Mouse (Mus musculus) stomach, embryonic 14.5 days (tissue): ENCODE measurements at regions not wholly inside any gene's neighbourhood (a gene's known extent, or its start where the extent isn't known, plus 50 kb on each side); places are given as distances from the start of the nearest gene placed in this dataset.

Experiments used
- ATAC-seq: fragments of 200-750 bp; cut with Nextera tagmentation; 2 replicates; pipeline ENCODE4 v1.8.0; 2017; ENCODE audit warnings: low read depth, moderate TSS enrichment; ENCODE audit not compliant: insufficient number of reproducible peaks, insufficient read depth, low FRiP score
- H3K27ac ChIP-seq: fragments of 300-500 bp; sonication (generic); 2 replicates; pipeline ENCODE4 v1.5.1; 2014; ENCODE audit warnings: mild to moderate bottlenecking, low read length, moderate library complexity, mixed read lengths
- H3K27me3 ChIP-seq: fragments of 300-500 bp; sonication (generic); 2 replicates; pipeline ENCODE4 v1.6.1; 2014; ENCODE audit warnings: low read length, control low read depth, mixed read lengths; ENCODE audit not compliant: control insufficient read depth, insufficient read depth
- H3K36me3 ChIP-seq: fragments of 300-500 bp; sonication (generic); 2 replicates; pipeline ENCODE4 v1.6.1; 2014; ENCODE audit warnings: mild to moderate bottlenecking, control low read depth, low read length, moderate library complexity, mixed read lengths; ENCODE audit not compliant: control insufficient read depth, insufficient read depth
- H3K4me1 ChIP-seq: fragments of 300-500 bp; sonication (generic); 2 replicates; pipeline ENCODE4 v1.6.1; 2014; ENCODE audit warnings: low read length, control low read depth, mixed read lengths; ENCODE audit not compliant: control insufficient read depth, insufficient read depth
- H3K4me2 ChIP-seq: fragments of 300-500 bp; sonication (generic); replicated peaks from 2 replicates; pipeline ENCODE4 v1.6.1; 2014; ENCODE audit warnings: low read depth, low read length, control low read depth
- H3K4me3 ChIP-seq: fragments of 300-500 bp; sonication (generic); 2 replicates; pipeline ENCODE4 v1.5.1; 2014; ENCODE audit warnings: low read depth, low read length, control low read depth
- H3K9ac ChIP-seq: fragments of 300-500 bp; sonication (generic); replicated peaks from 2 replicates; pipeline ENCODE4 v1.6.1; 2014; ENCODE audit warnings: low read depth, mild to moderate bottlenecking, control low read depth, low read length, moderate library complexity, mixed read lengths
- H3K9me3 ChIP-seq: fragments of 300-500 bp; sonication (generic); 2 replicates; pipeline ENCODE4 v1.6.1; 2016; ENCODE audit warnings: low read depth, low read length, control low read depth; ENCODE audit not compliant: control insufficient read depth
- WGBS: fragments of 180-500 bp; shearing (Covaris S2); extraction: QIAGEN DNeasy Blood & Tissue Kit; methylation state at CpG from one replicate; pipeline ENCODE4 v1.1.7; 2014; 5-methylcytosine and 5-hydroxymethylcytosine counted together

GRCm38 (mm10) chr1:157018726-157019125 is 79.3 kb upstream of the Ralgps2 start:
- no peaks in the 10 kb centered on the region for H3K9me3 ChIP-seq
- 0 out of 2 replicates have a peak, but pooled peaks cover 3% of the 10 kb centered on the region for H3K4me1 ChIP-seq
- no peak overlapping the region for H3K4me3 ChIP-seq
- H3K4me2 ChIP-seq = no peak overlapping the region
- no peak overlapping the region for H3K27ac ChIP-seq
- no peaks in the 10 kb centered on the region for H3K36me3 ChIP-seq
- no peak overlapping the region for H3K9ac ChIP-seq
- ATAC-seq = no peak
- H3K27me3 ChIP-seq = no peaks in the 10 kb centered on the region
- WGBS = 82% methylated on average over 2 of the region's 2 CpGs

- 67% methylated on average over 13 of the region's 13 CpGs for WGBS
- H3K4me2 ChIP-seq = no peak overlapping the region
- no peaks in the 10 kb centered on the region for H3K36me3 ChIP-seq
- H3K27ac ChIP-seq = no peak overlapping the region
- no peaks in the 10 kb centered on the region for H3K9me3 ChIP-seq
- no peak for ATAC-seq
- H3K9ac ChIP-seq = no peak overlapping the region
- peaks cover 8% of the 10 kb centered on the region; the same call in 1 of the 2 replicates for H3K4me1 ChIP-seq
- H3K4me3 ChIP-seq = no peak overlapping the region
- no peaks in the 10 kb centered on the region for H3K27me3 ChIP-seq
Measured at GRCm38 (mm10) chr1:157017198-157017994, 78.0 kb upstream of the Ralgps2 start.

GRCm38 (mm10) chr1:157016625-157017024 is 77.2 kb upstream of the Ralgps2 start:
- no peak for ATAC-seq
- no peak overlapping the region for H3K27ac ChIP-seq
- H3K4me2 ChIP-seq = no peak overlapping the region
- H3K27me3 ChIP-seq = no peaks in the 10 kb centered on the region
- H3K4me1 ChIP-seq = peaks cover 8% of the 10 kb centered on the region; the same call in 1 of the 2 replicates
- H3K9ac ChIP-seq = no peak overlapping the region
- H3K9me3 ChIP-seq = no peaks in the 10 kb centered on the region
- H3K4me3 ChIP-seq = no peak overlapping the region
- 57% methylated on average over 8 of the region's 8 CpGs for WGBS
- H3K36me3 ChIP-seq = no peaks in the 10 kb centered on the region

- Histone ChIP-seq H3K27me3 (no peaks in the 10 kb centered on the region), H3K9ac (no peak overlapping the region), H3K4me2 (no peak overlapping the region), H3K4me1 (peaks cover 8% of the 10 kb centered on the region; the same call in 1 of the 2 replicates), H3K9me3 (no peaks in the 10 kb centered on the region), H3K27ac (no peak overlapping the region), H3K36me3 (no peaks in the 10 kb centered on the region), H3K4me3 (no peak overlapping the region)
- WGBS = 82% methylated on average over 17 of the region's 17 CpGs
- no peak for ATAC-seq
Measured at GRCm38 (mm10) chr1:157014532-157015497, 75.4 kb upstream of the Ralgps2 start.

GRCm38 (mm10) chr1:157013669-157014048 is 74.2 kb upstream of the Ralgps2 start:
- no peak overlapping the region for H3K4me3 ChIP-seq
- no peak for ATAC-seq
- WGBS = 69% methylated on average over 7 of the region's 7 CpGs
- H3K36me3 ChIP-seq = no peaks in the 10 kb centered on the region
- H3K4me2 ChIP-seq = no peak overlapping the region
- no peak overlapping the region for H3K27ac ChIP-seq
- H3K9ac ChIP-seq = no peak overlapping the region
- peaks cover 8% of the 10 kb centered on the region; the same call in 1 of the 2 replicates for H3K4me1 ChIP-seq
- H3K27me3 ChIP-seq = no peaks in the 10 kb centered on the region
- H3K9me3 ChIP-seq = no peaks in the 10 kb centered on the region

- no peak overlapping the region for H3K4me3 ChIP-seq
- H3K4me2 ChIP-seq = no peak overlapping the region
- no peaks in the 10 kb centered on the region for H3K36me3 ChIP-seq
- H3K9ac ChIP-seq = no peak overlapping the region
- H3K27me3 ChIP-seq = no peaks in the 10 kb centered on the region
- H3K27ac ChIP-seq = no peak overlapping the region
- peaks cover 8% of the 10 kb centered on the region; the same call in 1 of the 2 replicates for H3K4me1 ChIP-seq
- H3K9me3 ChIP-seq = no peaks in the 10 kb centered on the region
- 51% methylated on average over 7 of the region's 7 CpGs for WGBS
- ATAC-seq = no peak
Measured at GRCm38 (mm10) chr1:157012950-157013668, 73.7 kb upstream of the Ralgps2 start.

- Histone ChIP-seq H3K4me2 (no peak overlapping the region), H3K36me3 (no peaks in the 10 kb centered on the region), H3K27me3 (no peaks in the 10 kb centered on the region), H3K4me3 (no peak overlapping the region), H3K4me1 (peaks cover 8% of the 10 kb centered on the region; the same call in 1 of the 2 replicates), H3K27ac (no peak overlapping the region), H3K9me3 (no peaks in the 10 kb centered on the region), H3K9ac (no peak overlapping the region)
- 81% methylated on average over 6 of the region's 6 CpGs for WGBS
- ATAC-seq = no peak
Measured at GRCm38 (mm10) chr1:157011226-157011625, 71.8 kb upstream of the Ralgps2 start.

- H3K27me3 ChIP-seq = no peaks in the 10 kb centered on the region
- H3K36me3 ChIP-seq = no peaks in the 10 kb centered on the region
- no peak for ATAC-seq
- H3K4me3 ChIP-seq = no peak overlapping the region
- peaks cover 8% of the 10 kb centered on the region; the same call in 1 of the 2 replicates for H3K4me1 ChIP-seq
- H3K27ac ChIP-seq = no peak overlapping the region
- WGBS = 68% methylated on average over 9 of the region's 9 CpGs
- H3K9ac ChIP-seq = no peak overlapping the region
- H3K9me3 ChIP-seq = no peaks in the 10 kb centered on the region
- no peak overlapping the region for H3K4me2 ChIP-seq
Measured at GRCm38 (mm10) chr1:157009427-157009826, 70.0 kb upstream of the Ralgps2 start.
